Mouse (Mus musculus): ENCODE measurements around the gene Slc50a1.

Slc50a1 gene

DNA sequence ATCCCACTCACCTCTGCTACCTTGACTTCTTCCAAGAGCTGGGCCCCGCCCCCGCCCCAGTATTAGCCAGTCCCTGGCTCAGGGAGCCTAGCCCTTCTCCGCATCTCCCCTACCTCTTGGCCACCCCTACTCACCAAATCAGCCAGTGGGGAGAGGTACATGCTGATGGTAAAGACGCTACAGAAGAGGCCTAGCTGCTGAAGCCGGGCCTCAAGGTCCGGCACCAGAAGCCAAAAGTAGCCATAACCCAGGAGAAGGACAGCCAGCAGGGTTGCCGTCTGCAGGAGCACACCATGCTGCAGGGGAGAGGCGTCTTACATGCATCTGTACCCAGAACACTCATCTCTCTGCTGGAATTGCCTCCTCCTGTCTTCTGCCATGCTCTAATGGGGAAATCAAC is 1.5 kb downstream of the Slc50a1 start:
- DNase-seq (ENCODE audit: low spot score in 2 of 2), result no peak

DNA sequence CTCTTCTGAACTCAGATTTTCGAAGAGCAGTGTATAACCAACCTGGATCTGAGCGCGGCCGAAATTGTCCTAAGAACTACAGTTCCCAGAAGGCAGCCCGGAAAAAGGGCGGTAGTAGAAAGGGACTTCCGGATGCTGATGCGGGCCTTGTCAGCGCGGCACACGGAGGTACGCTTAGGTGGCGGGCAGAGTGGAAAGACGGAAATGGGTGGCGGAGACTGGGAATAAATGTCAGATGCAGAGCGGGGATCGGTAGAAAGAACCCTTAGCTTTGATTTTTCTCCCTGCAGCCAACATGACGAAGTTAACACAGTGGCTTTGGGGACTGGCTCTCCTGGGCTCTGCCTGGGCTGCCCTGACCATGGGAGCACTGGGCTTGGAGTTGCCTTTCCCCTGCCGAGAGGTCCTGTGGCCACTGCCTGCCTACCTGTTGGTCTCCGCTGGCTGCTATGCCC is 3.9 kb downstream of the Slc50a1 start:
- peak; percentile 63 to 79 for DNase-seq (ENCODE audit: low spot score in 2 of 2)

DNA sequence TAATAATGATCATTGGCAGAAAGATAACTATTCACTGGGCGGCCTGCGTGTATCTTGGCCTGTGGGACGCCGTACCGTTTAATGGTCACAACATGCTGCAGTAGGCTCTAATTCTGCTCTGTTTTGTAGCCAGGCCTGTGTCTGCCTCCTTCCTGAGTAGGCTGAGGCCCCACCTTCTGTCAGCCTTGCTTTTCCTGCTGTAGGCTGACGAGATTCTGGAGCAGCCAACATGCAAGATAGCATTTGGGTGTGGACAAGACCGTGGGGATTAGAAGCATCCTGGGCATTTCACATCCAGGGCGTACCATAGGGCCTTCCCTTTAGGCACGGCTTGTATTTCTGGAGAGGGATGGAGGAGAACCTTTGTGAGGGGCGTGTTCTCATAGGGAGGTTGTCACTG is 8.0 kb downstream of the Slc50a1 start:
- no peak for DNase-seq (ENCODE audit: low spot score in 2 of 2)

DNA sequence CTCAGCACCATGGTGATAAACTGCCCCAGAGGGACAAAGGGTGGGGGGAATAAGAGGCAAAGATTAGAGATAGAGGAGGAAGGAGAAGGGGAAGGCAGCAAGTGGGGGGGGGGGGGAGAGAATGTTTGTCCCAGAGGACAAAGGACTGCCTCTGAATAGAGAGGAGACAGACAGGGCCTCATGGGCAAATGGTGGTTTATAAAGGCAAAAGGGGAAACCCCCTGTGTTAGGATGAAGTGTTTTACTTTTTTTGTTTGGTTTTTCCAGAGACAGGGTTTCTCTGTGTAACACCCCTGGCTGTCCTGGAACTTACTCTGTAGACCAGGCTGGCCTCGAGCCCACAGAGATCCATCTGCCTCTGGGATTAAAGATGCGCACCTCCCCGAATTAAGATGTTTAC is 10.2 kb downstream of the Slc50a1 start:
- no peak for DNase-seq (ENCODE audit: low spot score in 2 of 2)

DNA sequence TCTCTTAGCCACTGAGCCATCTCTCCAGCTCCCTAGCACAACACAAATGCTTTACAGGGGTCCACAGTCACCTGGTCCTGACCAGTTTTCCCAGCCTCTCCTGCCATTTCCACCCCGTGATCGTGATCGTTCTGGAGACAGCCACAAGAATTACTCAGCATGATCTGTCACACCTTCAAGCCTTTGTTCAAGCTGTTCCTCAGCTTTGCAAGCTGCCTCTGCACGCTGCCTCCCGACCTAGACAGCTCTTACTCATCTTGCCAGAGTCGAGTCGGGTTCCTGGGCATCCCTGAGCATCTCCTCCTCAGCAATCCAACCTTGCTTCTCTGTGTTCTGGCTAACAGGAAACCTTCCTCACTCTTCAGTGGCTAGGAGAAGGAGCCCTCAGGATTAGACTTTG is 11.3 kb downstream of the Slc50a1 start, which contains the start of gene Dpm3:
Dpm3 (plus strand) TSS at position 283 of the 400 bp plus-strand sequence.
- no peak for DNase-seq (ENCODE audit: low spot score in 2 of 2)

DNA sequence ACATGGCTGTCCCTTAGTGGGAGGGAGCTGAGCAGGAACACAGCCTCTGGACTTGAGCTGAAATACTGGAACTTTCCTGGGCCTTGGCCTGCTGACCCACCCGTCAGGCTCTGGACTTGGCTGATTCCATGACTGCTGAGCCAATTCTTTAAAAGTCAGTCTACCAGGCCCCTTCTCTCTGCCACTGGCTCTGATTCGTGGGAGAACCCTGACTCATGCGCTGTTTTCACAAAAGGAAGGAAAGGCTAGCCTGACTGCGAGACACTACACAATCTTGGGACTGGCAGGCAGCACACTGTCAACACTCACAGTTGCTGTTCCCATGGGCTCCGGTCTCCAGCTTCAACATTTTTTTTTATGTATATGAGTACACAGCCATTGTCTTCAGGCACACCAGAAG is 14.2 kb downstream of the Slc50a1 start:
- DNase-seq (ENCODE audit: low spot score in 2 of 2), result no peak

DNA sequence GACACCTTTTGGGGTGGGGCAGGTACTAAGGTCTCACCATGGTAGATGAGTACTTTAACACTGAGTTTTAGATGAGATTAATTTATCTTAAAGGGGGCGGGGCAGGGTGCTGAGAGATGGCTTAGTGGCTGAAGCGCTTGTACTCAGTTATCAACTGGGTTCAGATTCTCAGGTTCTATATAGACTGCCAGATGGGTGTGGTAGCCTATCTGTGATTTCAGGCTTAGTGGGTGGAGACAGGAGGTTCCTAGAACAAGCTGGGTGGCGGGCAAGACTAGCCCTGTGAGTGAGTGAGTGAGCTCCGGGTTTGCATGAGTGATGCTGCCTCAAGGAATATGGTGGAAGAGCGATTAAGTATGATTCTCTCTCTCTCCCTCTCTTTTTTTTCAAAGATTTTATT is 15.4 kb downstream of the Slc50a1 start:
- no peak for DNase-seq (ENCODE audit: low spot score in 2 of 2)

DNA sequence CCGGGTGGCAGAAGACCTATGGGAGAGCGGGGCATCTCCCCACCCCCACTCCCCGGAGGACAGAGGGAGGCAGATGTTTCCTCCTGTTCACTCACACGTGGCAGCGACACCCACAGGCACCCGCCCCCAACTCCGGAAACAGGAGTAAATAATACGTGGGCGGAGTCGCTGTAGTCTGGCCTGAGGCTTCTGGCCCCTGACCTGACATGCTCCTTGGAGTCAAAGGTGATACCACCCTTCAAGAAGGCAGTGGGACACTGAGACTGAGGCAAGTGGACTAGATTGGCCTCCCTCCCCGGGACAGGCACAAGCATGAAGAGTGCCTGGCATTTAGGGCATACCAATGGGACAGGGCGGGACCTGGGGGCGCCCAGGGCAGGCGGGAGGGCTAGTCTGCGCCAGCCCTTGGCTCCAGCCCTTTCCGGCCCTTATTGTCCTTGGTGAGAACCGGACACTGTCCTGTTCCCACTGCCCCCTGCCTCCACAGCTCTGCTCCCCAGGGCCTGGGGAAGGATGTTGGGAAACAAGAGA is 18.9 kb downstream of the Slc50a1 start:
- DNase-seq (ENCODE audit: low spot score in 2 of 2), result no peak

DNA sequence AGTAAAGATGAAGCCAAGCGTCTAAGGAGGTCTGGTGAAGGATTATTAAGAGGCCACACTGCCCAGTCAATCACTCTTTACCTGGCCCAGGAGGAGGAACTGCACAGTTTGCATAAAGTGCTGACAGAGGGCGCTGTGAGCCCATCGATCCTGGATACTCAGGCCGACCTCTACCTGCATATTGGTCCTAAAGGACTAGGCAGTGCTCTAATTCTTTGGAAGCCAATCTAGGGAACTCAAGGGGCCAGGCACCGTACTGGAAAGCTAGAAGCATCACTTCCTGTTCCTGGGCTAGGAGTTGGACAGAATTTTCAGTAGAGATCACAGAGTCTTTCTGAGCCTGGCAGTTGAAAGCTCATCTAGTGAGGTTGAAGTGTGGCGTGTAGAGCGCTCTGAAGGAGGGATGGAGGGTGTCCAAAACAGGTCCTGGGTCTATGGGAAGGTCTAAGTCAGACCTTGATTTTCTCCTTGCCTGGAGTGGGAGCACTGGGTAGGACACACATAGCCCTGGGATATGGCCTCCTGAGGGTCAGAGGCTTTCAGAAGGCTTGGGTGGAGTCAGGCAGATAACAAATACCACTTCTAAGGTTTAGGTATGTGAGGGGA is 19.8 kb downstream of the Slc50a1 start:
- no peak for DNase-seq (ENCODE audit: low spot score in 2 of 2)

DNA sequence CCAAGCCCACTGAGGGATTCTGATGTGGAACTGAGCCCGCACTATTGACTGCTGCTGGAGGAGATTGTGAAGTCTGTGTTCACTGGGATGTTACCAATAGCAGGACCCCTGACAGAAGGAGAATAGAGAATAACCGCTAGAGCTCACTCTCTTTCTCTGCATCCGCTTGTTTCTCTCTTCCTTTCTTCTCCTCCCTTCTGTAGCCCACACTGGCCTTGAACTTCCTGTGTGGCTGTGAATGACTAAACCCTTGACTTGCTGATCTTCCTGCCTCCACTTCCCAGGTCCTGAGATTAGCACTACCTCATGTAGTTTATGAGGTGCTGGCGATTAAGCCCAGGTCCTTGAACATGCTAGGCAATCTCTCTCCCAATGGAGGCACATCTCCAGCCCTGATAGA is 22.9 kb downstream of the Slc50a1 start:
- DNase-seq (ENCODE audit: low spot score in 2 of 2), result no peak

DNA sequence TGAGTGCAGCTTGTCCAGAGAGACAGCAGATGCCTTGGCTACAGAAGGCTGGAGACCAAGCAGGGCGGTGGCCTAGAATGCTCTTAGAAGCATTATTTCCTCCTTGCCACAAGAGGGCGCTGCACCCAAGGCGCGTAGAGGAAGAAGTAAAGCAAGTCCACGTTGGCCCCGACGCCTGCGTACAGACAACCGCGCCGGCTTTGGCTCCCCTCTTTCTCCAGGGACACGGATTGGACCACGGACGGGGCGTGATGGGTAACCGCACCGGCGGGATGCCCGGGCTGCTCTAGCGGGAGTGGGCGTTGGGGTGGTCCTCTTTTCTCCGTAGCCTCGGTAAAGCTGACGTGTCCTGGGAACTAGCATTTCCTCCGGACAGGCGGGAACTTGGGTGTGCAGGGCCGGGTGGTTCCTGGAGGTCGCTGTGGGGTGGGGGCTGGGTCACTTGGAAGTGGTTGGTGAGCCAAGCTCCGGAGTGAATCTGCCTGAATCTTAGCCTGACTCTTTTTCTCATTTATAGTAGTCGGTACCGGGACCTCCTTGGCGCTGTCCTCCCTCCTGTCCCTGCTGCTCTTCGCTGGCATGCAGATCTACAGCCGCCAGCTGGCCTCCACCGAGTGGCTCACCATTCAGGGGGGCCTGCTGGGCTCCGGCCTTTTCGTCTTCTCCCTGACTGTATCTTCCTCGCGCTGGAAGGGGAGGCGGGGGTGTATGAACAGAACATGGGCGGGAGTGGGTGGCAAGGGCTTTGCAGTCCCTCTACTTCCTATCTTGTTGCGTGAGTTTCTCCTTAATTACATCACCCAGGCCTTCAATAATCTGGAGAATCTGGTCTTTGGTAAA is 23.9 kb downstream of the Slc50a1 start, which contains the start of gene Trim46:
Trim46 (minus strand) TSS at position 49 of the 840 bp plus-strand sequence.
- peak; percentile 88 to 89 for DNase-seq (ENCODE audit: low spot score in 2 of 2)

DNA sequence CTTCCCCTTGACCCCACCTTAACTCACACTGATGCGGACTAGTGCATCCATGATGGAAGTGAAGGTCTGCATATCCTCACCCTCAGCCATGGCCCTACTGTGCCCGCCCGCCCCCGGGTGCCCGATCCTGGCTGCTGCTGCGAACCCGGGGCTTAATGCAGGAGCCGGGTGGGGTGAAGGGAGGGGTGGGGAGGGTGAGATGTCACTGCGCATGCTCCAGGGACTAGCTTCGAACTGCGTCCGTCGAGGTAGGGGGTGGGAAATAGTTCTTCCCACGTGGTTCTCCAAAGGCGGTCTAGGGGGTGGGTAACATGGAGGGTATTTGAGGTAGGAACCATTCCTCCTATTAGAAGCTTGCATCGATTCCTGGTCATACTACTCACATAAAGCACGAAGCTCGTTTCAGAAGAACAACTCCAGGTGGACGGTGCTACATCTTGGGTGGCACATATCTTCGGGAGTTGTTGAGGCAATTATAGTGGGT is 24.6 kb downstream of the Slc50a1 start, which contains the start of gene Krtcap2:
Krtcap2 (plus strand) TSS at position 279 of the 484 bp plus-strand sequence.
- DNase-seq (ENCODE audit: low spot score in 2 of 2), result peak; percentile 73 to 81

DNA sequence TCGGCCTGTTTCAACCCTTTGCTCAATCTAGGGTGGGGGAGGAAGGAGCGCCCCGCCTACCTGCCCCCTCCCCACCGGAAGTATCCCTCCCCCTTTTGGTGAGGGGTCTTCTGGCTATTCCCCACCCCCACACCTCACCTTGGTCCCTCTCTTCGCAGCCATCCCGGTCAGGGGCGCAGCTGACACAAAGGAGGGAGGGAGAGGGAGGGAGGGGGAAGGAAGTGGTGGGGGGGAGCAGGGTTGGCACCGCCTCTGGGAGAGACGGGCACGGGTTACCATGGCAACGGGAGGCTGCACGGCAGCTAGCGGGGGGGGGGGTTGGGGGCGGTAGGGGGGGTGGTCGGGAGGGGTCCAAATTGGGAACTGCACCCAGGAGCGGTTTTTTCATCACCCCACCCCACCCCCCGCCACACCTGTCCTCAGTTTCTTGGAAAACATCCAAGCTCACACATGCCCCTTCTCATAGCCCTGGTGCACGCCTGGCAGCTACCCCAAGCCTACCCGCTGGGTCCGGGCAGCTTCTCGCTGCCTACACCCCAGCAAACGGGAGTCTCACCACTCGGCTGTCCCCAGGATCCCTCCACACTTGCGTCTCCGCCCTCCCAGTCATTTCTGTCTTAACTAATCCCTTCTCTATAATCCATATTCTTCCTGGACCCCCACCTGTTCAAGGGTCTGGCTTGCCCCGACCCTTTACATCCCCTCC is 25.2 kb downstream of the Slc50a1 start:
- DNase-seq (ENCODE audit: low spot score in 2 of 2), result peak; percentile 64 to 74

DNA sequence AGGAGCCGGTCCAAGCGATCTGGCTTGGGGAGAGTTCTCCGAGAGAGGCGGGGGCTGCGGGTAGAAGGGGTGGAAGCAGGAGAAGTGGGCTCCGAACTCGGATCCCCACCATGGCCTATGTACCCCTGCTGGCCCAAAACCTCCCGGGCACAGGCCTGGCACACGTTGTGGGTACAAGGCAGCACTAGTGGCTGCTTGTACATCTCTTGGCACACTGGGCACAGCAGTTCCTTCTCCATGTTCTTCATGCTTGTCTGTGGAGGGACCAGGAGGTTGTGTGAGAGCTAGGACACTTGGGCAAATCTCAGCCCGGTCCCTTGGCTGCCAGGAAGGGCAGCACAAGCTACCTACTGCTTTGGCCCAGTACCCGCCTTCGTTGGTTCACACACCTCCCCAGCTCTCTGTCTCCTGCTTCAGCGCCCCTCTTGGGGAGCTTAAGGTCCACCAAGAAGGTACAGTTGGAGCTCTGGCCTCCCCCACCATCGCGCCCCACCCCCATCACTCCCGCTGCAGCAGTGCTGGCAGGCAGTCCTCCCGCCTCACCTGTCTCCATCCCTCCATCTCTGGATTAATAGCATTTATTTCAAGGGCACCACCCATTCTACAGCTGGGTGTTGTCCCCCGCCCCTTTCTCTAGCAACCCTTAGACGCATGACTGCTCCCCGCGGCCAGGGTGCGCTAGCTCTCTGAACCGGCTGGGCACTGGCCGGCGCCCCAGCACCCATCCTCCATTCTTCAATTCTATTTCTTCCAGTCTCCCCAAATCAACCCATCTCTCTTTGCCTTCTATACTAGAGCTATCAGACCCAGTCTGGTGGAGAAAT is 26.0 kb downstream of the Slc50a1 start:
- DNase-seq (ENCODE audit: low spot score in 2 of 2), result no peak

DNA sequence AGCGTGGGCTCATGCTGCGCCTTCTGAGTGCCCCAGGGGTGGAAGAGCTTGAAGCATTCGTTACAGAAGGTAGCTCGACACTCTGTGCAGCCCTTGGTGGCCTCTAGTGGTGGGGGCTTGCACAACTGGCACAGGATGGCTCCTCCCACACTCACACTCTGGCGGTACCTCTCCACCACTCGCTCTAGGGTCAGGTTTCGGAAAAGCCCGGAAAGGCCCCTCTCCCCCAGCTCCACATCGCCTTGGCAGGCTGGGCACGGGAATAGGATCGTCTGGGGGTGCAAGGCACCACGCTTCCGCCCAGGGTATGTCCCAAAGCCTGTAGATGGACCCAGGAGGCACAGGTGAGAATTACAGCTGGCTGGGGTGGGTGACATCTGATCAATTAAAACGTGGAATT is 26.8 kb downstream of the Slc50a1 start:
- DNase-seq (ENCODE audit: low spot score in 2 of 2), result peak in 1 of 2 experiments; percentile 63

DNA sequence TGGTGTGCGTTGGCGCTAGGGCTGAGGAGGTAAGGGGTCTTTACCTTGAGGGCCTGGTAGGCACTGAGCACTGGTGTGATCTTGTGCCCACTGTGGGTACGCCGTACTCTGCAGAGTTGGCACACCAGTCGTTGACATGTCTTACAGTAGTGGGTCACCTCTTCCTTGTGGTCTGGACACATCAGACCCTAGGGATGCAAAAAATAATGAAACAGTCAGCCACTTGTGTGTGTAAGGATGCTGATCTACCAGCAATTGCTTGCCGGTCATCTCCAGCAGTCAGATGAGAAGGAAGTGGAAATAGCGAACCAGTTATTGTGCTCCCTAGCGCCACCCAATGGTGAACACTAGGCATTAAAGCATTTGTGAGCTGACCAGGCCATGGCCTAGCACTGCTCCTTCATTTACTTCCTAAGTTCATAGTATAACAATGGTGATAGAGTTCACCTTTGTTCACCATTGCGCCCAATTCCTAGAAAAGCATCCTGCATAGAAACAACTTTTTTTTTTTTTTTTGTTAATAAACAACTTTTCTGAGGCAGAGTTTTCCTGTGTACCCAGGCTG is 28.0 kb downstream of the Slc50a1 start:
- DNase-seq (ENCODE audit: low spot score in 2 of 2), result no peak

DNA sequence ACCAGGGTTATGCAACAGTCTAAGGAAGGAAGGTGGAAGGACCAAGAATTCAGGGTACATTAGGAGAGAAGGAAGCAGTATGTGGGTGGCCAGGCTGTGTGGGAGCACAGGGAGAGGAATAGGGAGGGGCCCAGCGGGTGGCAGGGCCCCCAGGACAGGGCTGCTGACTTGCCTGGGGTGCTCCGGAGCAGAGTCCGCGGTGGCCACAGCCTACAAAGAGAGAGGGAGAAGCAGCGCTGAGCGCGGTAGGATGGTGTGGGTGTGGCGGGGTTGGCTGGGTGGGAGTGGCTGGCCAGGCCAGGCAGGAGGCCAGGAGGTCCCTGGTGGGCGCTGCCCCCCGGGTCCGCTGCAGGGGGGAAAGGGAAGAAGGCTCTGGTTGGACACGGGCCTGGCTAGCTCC is 31.9 kb downstream of the Slc50a1 start:
- DNase-seq (ENCODE audit: low spot score in 2 of 2), result no peak

DNA sequence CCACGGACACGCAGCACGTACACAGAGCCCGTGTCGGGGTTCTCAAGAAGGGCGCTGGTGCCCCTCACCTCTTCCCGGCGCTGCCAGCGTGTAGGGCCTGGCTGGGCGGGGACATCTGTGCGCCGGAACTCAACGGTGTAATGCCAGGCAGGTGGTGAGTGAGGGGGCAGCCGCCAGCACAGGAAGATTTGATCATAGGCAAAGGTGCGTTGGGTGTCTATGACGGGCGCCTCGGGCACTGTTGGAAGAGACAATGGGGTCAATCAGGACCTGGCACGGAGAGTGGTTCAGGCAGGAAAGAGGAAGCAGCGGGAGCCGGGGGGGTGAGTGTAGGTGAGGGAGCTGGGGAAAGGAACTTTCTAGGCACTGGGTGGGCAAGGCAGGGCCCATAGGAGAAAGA is 32.7 kb downstream of the Slc50a1 start:
- no peak for DNase-seq (ENCODE audit: low spot score in 2 of 2)

DNA sequence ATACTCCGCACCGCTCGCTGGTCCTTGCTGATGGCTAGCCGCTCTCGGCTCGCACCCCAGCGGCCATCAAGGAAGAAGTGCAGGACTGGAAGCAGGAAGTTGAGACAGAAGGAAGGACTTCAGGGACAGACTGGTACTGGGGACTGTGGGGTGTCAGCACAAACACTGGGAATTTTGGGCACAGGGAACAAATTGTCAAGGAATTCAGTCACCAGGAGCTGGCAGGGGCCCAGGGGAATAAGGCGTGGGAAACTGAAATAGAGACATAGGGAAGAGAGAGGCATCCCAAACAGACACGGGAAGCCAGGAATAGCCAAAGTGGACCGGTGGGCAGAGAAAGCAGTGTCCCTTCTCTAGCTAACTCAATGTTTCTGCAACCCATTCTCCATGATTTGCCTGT is 33.9 kb downstream of the Slc50a1 start:
- no peak for DNase-seq (ENCODE audit: low spot score in 2 of 2)

DNA sequence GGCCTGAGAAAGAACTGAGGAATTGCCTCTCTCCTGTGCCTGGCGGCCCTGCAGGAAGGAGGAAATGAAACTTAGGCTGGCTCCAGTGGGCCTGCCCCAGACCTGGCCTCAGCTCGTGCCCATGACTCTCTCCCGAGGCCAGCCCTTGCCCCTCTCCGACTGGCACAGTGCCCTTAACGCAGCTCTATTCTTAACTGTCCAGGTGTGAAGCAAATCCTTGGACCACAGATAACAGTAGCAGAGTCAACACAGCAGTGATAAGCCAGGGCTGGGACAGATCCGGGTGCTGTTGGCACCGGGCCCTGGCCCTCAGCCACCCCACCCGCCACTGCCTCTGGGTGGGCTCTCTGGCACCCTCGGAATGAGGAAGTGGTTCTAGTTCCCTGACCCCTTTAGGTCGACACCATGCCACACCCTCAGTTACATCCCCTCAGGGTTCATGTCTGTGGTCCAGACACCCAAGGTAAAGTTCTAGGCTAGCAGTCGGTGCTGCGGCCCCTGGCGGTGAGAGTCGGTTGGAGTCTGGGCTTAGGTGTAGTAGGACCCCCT is 36.7 kb downstream of the Slc50a1 start:
- DNase-seq (ENCODE audit: low spot score in 2 of 2), result no peak
